Comparison of ENCODE assay signal across 17 mouse cellular contexts in the genomic region with DNA sequence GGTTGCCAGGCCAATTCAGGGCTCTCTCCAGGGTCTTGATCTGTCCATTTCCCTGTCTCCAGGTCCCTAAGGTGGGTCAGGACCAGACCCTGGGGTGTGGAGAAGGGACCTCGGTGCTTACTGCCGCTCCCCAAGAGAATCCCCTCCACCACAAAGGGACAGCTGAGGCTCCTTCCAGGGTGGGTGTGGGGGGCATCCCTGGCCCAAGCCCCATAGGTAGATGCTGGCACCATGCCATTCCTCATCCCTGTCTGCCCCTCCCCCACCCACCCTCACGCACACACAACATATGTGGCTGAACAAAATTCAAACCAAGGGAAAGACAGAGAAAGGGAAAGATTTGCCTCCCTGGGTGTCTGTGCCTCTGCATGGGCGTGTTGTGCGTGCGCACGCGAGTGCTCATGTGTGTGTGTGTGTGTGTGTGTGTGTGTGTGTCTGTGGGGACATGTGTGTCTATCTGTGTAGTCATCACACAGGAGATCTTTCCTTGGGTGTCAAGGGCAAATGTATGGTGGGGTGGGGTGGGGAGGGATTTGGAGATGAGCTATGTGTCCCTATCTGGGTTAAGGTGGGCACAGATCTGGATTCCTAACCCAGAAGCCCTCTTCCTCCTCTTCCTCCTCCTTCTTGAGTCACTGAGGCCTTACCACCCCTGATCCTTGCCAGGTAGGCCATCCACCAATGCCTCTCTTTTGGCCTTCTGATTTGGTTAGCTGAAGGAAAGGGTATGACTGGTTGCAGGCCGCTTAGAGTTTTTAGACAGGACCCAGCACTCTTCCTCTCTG. TPM values are rescaled to one million over a fixed set of nuclear protein-coding genes. Genes with fewer than 3 reads are reported as not detected.
A peak's percentile ranks its signal among the peaks of the same experiment; 100 is the strongest.
DNase-seq lines count a peak whose midpoint lies in the region; ATAC-seq and TF ChIP-seq lines count a peak whose summit lies in the region.
"Had no signal": no experiment of that assay in that cellular context is flagged by ENCODE, and none has a peak within 500 bp of the region (broad histone marks: within the 10 kb centered on the region; RNA-seq: fewer than 3 reads in every experiment).

No protein-coding gene starts in this region.

- no peaks in the 10 kb centered on the region for H3K9me3 ChIP-seq in E14TG2a.4 (ENCODE audit: low read length)
- no peaks in the 10 kb centered on the region for H3K9me3 ChIP-seq in forebrain, embryonic 13.5 days (replicated peaks)
- H3K9me3 ChIP-seq in midbrain, embryonic 13.5 days = no peaks in the 10 kb centered on the region
- H3K9me3 ChIP-seq: embryonic facial prominence, embryonic 10.5 days; liver, embryonic 12.5 days had no signal

- H3K4me3 ChIP-seq in E14TG2a.4 (replicated peaks; ENCODE audit: low read length) = peak overlapping the region; percentile 70; the same call in 1 of the 2 replicates
- peak overlapping the region; percentile 20 for H3K4me3 ChIP-seq in forebrain, embryonic 13.5 days
- no peak overlapping the region for H3K4me3 ChIP-seq in midbrain, embryonic 13.5 days (replicated peaks)
- H3K4me3 ChIP-seq: embryonic facial prominence, embryonic 10.5 days; liver, embryonic 12.5 days had no signal

- peak overlapping the region; percentile 55 for H3K4me2 ChIP-seq in forebrain, embryonic 13.5 days
- H3K4me2 ChIP-seq in midbrain, embryonic 13.5 days (replicated peaks) = peak overlapping the region; percentile 51
- H3K4me2 ChIP-seq: liver, embryonic 12.5 days had no signal

- H3K4me1 ChIP-seq in E14TG2a.4 (replicated peaks; ENCODE audit: low read depth, low read length) = peaks cover 55% of the 10 kb centered on the region
- peaks cover 48% of the 10 kb centered on the region for H3K4me1 ChIP-seq in forebrain, embryonic 13.5 days
- H3K4me1 ChIP-seq in midbrain, embryonic 13.5 days (replicated peaks) = peaks cover 46% of the 10 kb centered on the region

- DNase-seq in cerebellum, postnatal 36 days = no peak
- no peak for DNase-seq in spleen, adult 18-20 months
- no peak for DNase-seq in ovary, adult 18-20 months (ENCODE audit: low spot score)
- no peak for DNase-seq in adrenal gland, postnatal 10 days
- DNase-seq: kidney, postnatal 14 days had no signal

- TF ChIP-seq CTCF in E14TG2a.4 (conservative IDR thresholded peaks at IDR 0.05; ENCODE audit: low read length) = no peak

- WGBS in forebrain, embryonic 13.5 days = 26% methylated on average over 9 of the region's 9 CpGs
- 29% methylated on average over 9 of the region's 9 CpGs for WGBS in midbrain, embryonic 13.5 days

- peak overlapping the region; percentile 95 for H3K27ac ChIP-seq in forebrain, embryonic 13.5 days
- H3K27ac ChIP-seq in midbrain, embryonic 13.5 days = peak overlapping the region; percentile 53
- H3K27ac ChIP-seq: embryonic facial prominence, embryonic 10.5 days; liver, embryonic 12.5 days had no signal

- peaks cover 100% of the 10 kb centered on the region for H3K27me3 ChIP-seq in E14TG2a.4 (ENCODE audit: insufficient read depth, low read length)
- H3K27me3 ChIP-seq in forebrain, embryonic 13.5 days = peaks cover 99% of the 10 kb centered on the region
- H3K27me3 ChIP-seq in midbrain, embryonic 13.5 days = peaks cover 99% of the 10 kb centered on the region

- H3K36me3 ChIP-seq in E14TG2a.4 (ENCODE audit: insufficient read depth, low read length) = no peaks in the 10 kb centered on the region
- H3K36me3 ChIP-seq in forebrain, embryonic 13.5 days (ENCODE audit: poor library complexity, severe bottlenecking) = no peaks in the 10 kb centered on the region
- no peaks in the 10 kb centered on the region for H3K36me3 ChIP-seq in midbrain, embryonic 13.5 days
- H3K36me3 ChIP-seq: embryonic facial prominence, embryonic 10.5 days; liver, embryonic 12.5 days had no signal

- H3K9ac ChIP-seq in forebrain, embryonic 13.5 days = no peak overlapping the region
- no peak overlapping the region for H3K9ac ChIP-seq in midbrain, embryonic 13.5 days (replicated peaks)
- H3K9ac ChIP-seq: liver, embryonic 12.5 days had no signal

- 0 out of 2 replicates have a peak, but pooled peaks have one; percentile 20 for ATAC-seq in cerebellum, adult (ENCODE audit: insufficient number of reproducible peaks, low FRiP score, low TSS enrichment)
- ATAC-seq in forebrain, embryonic 13.5 days = no peak; the same call in 1 of the 2 replicates
- ATAC-seq in midbrain, embryonic 13.5 days = peak; percentile 31; the same call in 1 of the 2 replicates
- ATAC-seq: intestine, embryonic 16.5 days; liver, embryonic 12.5 days; lung, postnatal 0 days had no signal

RNA-seq across cellular contexts. Expression of gene Neurod2, which starts 0.7 kb away (rescaled TPM):
- 45.4 and 72.1 TPM in 2 replicates for polyA plus RNA-seq in forebrain, embryonic 13.5 days (2015; fragmentation: Nextera tagmentation; extraction: Ambion mirVana)
- 6.7 and 9.3 TPM in 2 replicates for polyA plus RNA-seq in midbrain, embryonic 13.5 days (2015; fragmentation: Nextera tagmentation; extraction: Ambion mirVana)
- not detected for total RNA-seq in adrenal gland, postnatal 10 days (2021)
- total RNA-seq: adrenal gland, postnatal 25 days; megakaryocyte-erythroid progenitor cell, adult 5-6 weeks had no signal
- polyA plus RNA-seq: embryonic facial prominence, embryonic 10.5 days; gonadal fat pad, adult 2 months; heart, embryonic 16.5 days; liver, embryonic 12.5 days; lung, postnatal 0 days had no signal

RNA-seq across cellular contexts. Expression of gene Ppp1r1b, which starts 18.1 kb away (rescaled TPM):
- polyA plus RNA-seq in forebrain, embryonic 13.5 days (2015; fragmentation: Nextera tagmentation; extraction: Ambion mirVana) = 14.6 and 20.0 TPM in 2 replicates
- polyA plus RNA-seq in midbrain, embryonic 13.5 days (2015; fragmentation: Nextera tagmentation; extraction: Ambion mirVana) = 0.73 and 1.9 TPM in 2 replicates
- 1 to 10 TPM in 1 of 2 experiments, under 1 TPM in 1; 1.00 to 1.7 TPM for total RNA-seq in adrenal gland, postnatal 10 days (2021)
- total RNA-seq: megakaryocyte-erythroid progenitor cell, adult 5-6 weeks had no signal

RNA-seq across cellular contexts. Expression of gene Stard3, which starts 28.0 kb away (rescaled TPM):
- 44.0 and 45.5 TPM in 2 replicates for polyA plus RNA-seq in forebrain, embryonic 13.5 days (2015; fragmentation: Nextera tagmentation; extraction: Ambion mirVana)
- 44.5 and 46.9 TPM in 2 replicates for polyA plus RNA-seq in midbrain, embryonic 13.5 days (2015; fragmentation: Nextera tagmentation; extraction: Ambion mirVana)
- 10 to 100 TPM; 25.3 to 25.6 TPM for total RNA-seq in adrenal gland, postnatal 10 days (2021)

RNA-seq across cellular contexts. Expression of gene Tcap, which starts 53.5 kb away (rescaled TPM):
- polyA plus RNA-seq in forebrain, embryonic 13.5 days (2015; fragmentation: Nextera tagmentation; extraction: Ambion mirVana) = 0.18 and 0.19 TPM in 2 replicates
- polyA plus RNA-seq in midbrain, embryonic 13.5 days (2015; fragmentation: Nextera tagmentation; extraction: Ambion mirVana) = 0.23 and 0.28 TPM in 2 replicates
- 100 to 1,000 TPM in 1 of 2 experiments, 10 to 100 TPM in 1; 18.1 to 119 TPM for total RNA-seq in adrenal gland, postnatal 10 days (2021)
- total RNA-seq: megakaryocyte-erythroid progenitor cell, adult 5-6 weeks had no signal
- polyA plus RNA-seq: embryonic facial prominence, embryonic 10.5 days; liver, embryonic 12.5 days had no signal

RNA-seq across cellular contexts. Expression of gene Pnmt, which starts 56.1 kb away (rescaled TPM):
- polyA plus RNA-seq in forebrain, embryonic 13.5 days (2015; fragmentation: Nextera tagmentation; extraction: Ambion mirVana) = 0.35 TPM in 1 of 2 replicates, not detected in the other
- polyA plus RNA-seq in midbrain, embryonic 13.5 days (2015; fragmentation: Nextera tagmentation; extraction: Ambion mirVana) = 0.23 TPM in 1 of 2 replicates, not detected in the other
- total RNA-seq in adrenal gland, postnatal 10 days (2021) = 100 to 1,000 TPM; 442 to 819 TPM
- total RNA-seq: megakaryocyte-erythroid progenitor cell, adult 5-6 weeks had no signal
- polyA plus RNA-seq: liver, embryonic 12.5 days; lung, postnatal 0 days had no signal
